In genomic region chr10:61341557-61341956, GRCm38 (mm10) we compare ENCODE assay signal across 8 mouse cellular contexts. TPM values are rescaled to one million over a fixed set of nuclear protein-coding genes. Genes with fewer than 3 reads are reported as not detected.
DNase-seq lines count a peak whose midpoint lies in the region; ATAC-seq and TF ChIP-seq lines count a peak whose summit lies in the region.

No protein-coding gene starts in this region.

- ATAC-seq in hindbrain, embryonic 11.5 days (ENCODE audit: low FRiP score), result 0 out of 2 replicates have a peak, but pooled peaks have one; percentile 25
- ATAC-seq in midbrain, embryonic 12.5 days (ENCODE audit: low FRiP score, low read depth), result 0 out of 2 replicates have a peak, but pooled peaks have one; percentile 13
- ATAC-seq in monocyte, adult 5-6 weeks (replicated peaks; ENCODE audit: insufficient number of reproducible peaks, low FRiP score, low TSS enrichment, poor library complexity, severe bottlenecking), result no peak

- no peak overlapping the region for H3K9ac ChIP-seq in ES-E14 (ENCODE audit: insufficient read depth, low read depth, low read length, poor library complexity, severe bottlenecking)
- no peak overlapping the region for H3K9ac ChIP-seq in hindbrain, embryonic 11.5 days (ENCODE audit: low read depth, low read length)
- H3K9ac ChIP-seq in midbrain, embryonic 12.5 days (replicated peaks), result no peak overlapping the region

- H3K27ac ChIP-seq in ES-E14 (ENCODE audit: insufficient read depth, low read depth, low read length, poor library complexity, severe bottlenecking), result no peak overlapping the region
- no peak overlapping the region for H3K27ac ChIP-seq in forebrain, embryonic 10.5 days
- no peak overlapping the region for H3K27ac ChIP-seq in hindbrain, embryonic 11.5 days (ENCODE audit: low read depth, low read length)
- no peak overlapping the region for H3K27ac ChIP-seq in midbrain, embryonic 12.5 days (replicated peaks)
- H3K27ac ChIP-seq in small intestine, adult 2 months (ENCODE audit: insufficient read depth, low read depth, low read length), result no peak overlapping the region

- H3K9me3 ChIP-seq in ES-E14 (ENCODE audit: control insufficient read depth, insufficient read depth, low read depth, low read length), result no peaks in the 10 kb centered on the region
- H3K9me3 ChIP-seq in forebrain, embryonic 10.5 days, result no peaks in the 10 kb centered on the region
- H3K9me3 ChIP-seq in hindbrain, embryonic 11.5 days (ENCODE audit: control insufficient read depth, low read length), result no peaks in the 10 kb centered on the region
- no peaks in the 10 kb centered on the region for H3K9me3 ChIP-seq in midbrain, embryonic 12.5 days

- peak; percentile 84 for TF ChIP-seq CTCF in small intestine, adult 2 months (IDR thresholded peaks at IDR 0.05; ENCODE audit: extremely low read depth, insufficient read length, insufficient replicate concordance, low read depth, low read length)

- peak; percentile 35 for DNase-seq in ES-E14 (ENCODE audit: low read depth, low spot score)
- DNase-seq in adrenal gland, postnatal 4 days (ENCODE audit: low spot score in 2 of 2), result peak; percentile 35 to 66
- peak; percentile 53 for DNase-seq in forebrain, embryonic 10.5 days (ENCODE audit: extremely low spot score, low spot score)
- peak; percentile 77 for DNase-seq in hindbrain, embryonic 11.5 days (ENCODE audit: low spot score)
- peak; percentile 76 to 82 for DNase-seq in left cerebral cortex, adult 18-20 months (ENCODE audit: low spot score in 2 of 2)

- no peaks in the 10 kb centered on the region for H3K27me3 ChIP-seq in forebrain, embryonic 10.5 days (ENCODE audit: poor library complexity, severe bottlenecking)
- H3K27me3 ChIP-seq in hindbrain, embryonic 11.5 days (ENCODE audit: control insufficient read depth, insufficient read depth, low read length), result no peaks in the 10 kb centered on the region
- no peaks in the 10 kb centered on the region for H3K27me3 ChIP-seq in midbrain, embryonic 12.5 days
- no peaks in the 10 kb centered on the region for H3K27me3 ChIP-seq in small intestine, adult 2 months (ENCODE audit: control insufficient read depth, insufficient read depth, low read length)

- in situ Hi-C loops in ES-E14 (cut with MboI; ENCODE audit: low sequenced_read_pairs in 2 of 2, unreplicated experiment in 2 of 2), result no loop called here

- no peak overlapping the region for H3K4me3 ChIP-seq in ES-E14 (ENCODE audit: insufficient read depth in 1 of 2, low read depth in 1 of 2, low read length in 2 of 2, poor library complexity in 1 of 2, severe bottlenecking in 1 of 2)
- H3K4me3 ChIP-seq in forebrain, embryonic 10.5 days, result no peak overlapping the region
- H3K4me3 ChIP-seq in hindbrain, embryonic 11.5 days (ENCODE audit: low read depth, low read length), result no peak overlapping the region
- H3K4me3 ChIP-seq in midbrain, embryonic 12.5 days, result no peak overlapping the region
- H3K4me3 ChIP-seq in small intestine, adult 2 months (ENCODE audit: low read depth, low read length), result no peak overlapping the region

- 73% methylated on average over 6 of the region's 6 CpGs for WGBS in forebrain, embryonic 10.5 days
- WGBS in hindbrain, embryonic 11.5 days, result 71% methylated on average over 6 of the region's 6 CpGs
- 68% methylated on average over 6 of the region's 6 CpGs for WGBS in midbrain, embryonic 12.5 days
- 60% methylated on average over 6 of the region's 6 CpGs for WGBS in small intestine, adult 2 months

- TF ChIP-seq POLR2A in small intestine, adult 2 months (IDR thresholded peaks at IDR 0.05; ENCODE audit: low read depth, low read length), result no peak

- peaks cover 62% of the 10 kb centered on the region for H3K36me3 ChIP-seq in ES-E14 (ENCODE audit: control insufficient read depth, insufficient read depth, low read length, poor library complexity, severe bottlenecking)
- peaks cover 39% of the 10 kb centered on the region for H3K36me3 ChIP-seq in forebrain, embryonic 10.5 days (replicated peaks)
- no peaks in the 10 kb centered on the region for H3K36me3 ChIP-seq in hindbrain, embryonic 11.5 days (ENCODE audit: control insufficient read depth, insufficient read depth, low read length)
- H3K36me3 ChIP-seq in midbrain, embryonic 12.5 days, result no peaks in the 10 kb centered on the region
- H3K36me3 ChIP-seq in small intestine, adult 2 months (ENCODE audit: control insufficient read depth, insufficient read depth, low read length), result no peaks in the 10 kb centered on the region

- H3K4me1 ChIP-seq in ES-E14 (ENCODE audit: control insufficient read depth in 2 of 2, insufficient read depth in 2 of 2, low read length in 2 of 2, poor library complexity in 1 of 2), result peaks cover 2 to 27% of the 10 kb centered on the region in 2 experiments
- H3K4me1 ChIP-seq in forebrain, embryonic 10.5 days, result peaks cover 28% of the 10 kb centered on the region
- no peaks in the 10 kb centered on the region for H3K4me1 ChIP-seq in hindbrain, embryonic 11.5 days (replicated peaks; ENCODE audit: control insufficient read depth, insufficient read depth, low read length)
- H3K4me1 ChIP-seq in midbrain, embryonic 12.5 days, result peaks cover 7% of the 10 kb centered on the region; the same call in 1 of the 2 replicates
- no peaks in the 10 kb centered on the region for H3K4me1 ChIP-seq in small intestine, adult 2 months (ENCODE audit: control insufficient read depth, insufficient read depth, insufficient read length, low read length)

- no peak overlapping the region for H3K4me2 ChIP-seq in hindbrain, embryonic 11.5 days (replicated peaks; ENCODE audit: low read depth, low read length)
- no peak overlapping the region for H3K4me2 ChIP-seq in midbrain, embryonic 12.5 days (replicated peaks)

TF ChIP-seq in ES-E14, 5 proteins besides CTCF, POLR2A, EP300 and RAD21:
- no peak for TF ChIP-seq ZNF384 (IDR thresholded peaks at IDR 0.05; ENCODE audit: low read depth, low read length)
- no peak for TF ChIP-seq MAFK (IDR thresholded peaks at IDR 0.05; ENCODE audit: insufficient read depth, low read depth, low read length)
- TF ChIP-seq HCFC1 (IDR thresholded peaks at IDR 0.05; ENCODE audit: borderline replicate concordance, insufficient read depth, low read length), result no peak
- TF ChIP-seq ZC3H11A (IDR thresholded peaks at IDR 0.05; ENCODE audit: borderline replicate concordance, low read depth, low read length), result peak; percentile 1; the same call in 1 of the 2 replicates
- no peak for TF ChIP-seq CHD2 (IDR thresholded peaks at IDR 0.05; ENCODE audit: low read depth, low read length)

RNA-seq across cellular contexts. Expression of gene Pald1, which starts 41.8 kb away (rescaled TPM):
- total RNA-seq in ES-E14 (2012; rRNA removed), result 102 and 216 TPM in 2 replicates
- 10 to 100 TPM; 34.5 to 35.9 TPM for total RNA-seq in adrenal gland, postnatal 4 days (2021)
- 36.0 and 36.2 TPM in 2 replicates for polyA plus RNA-seq in forebrain, embryonic 10.5 days (2016; fragmentation: Nextera tagmentation; extraction: Ambion mirVana)
- 13.6 and 15.9 TPM in 2 replicates for polyA plus RNA-seq in hindbrain, embryonic 11.5 days (2014; fragmentation: Nextera tagmentation; extraction: Ambion mirVana)
- 1 to 10 TPM; 6.8 to 8.5 TPM for total RNA-seq in left cerebral cortex, adult 18-20 months (2021)
- polyA plus RNA-seq in midbrain, embryonic 12.5 days (2016; fragmentation: Nextera tagmentation; extraction: Ambion mirVana), result 24.7 and 25.3 TPM in 2 replicates
- 3.0 and 3.2 TPM in 2 replicates for polyA plus RNA-seq in small intestine, adult 2 months (2012; rRNA removed)
- total RNA-seq in monocyte, adult 5-6 weeks (2017), result 1.8 to 8.2 TPM (median 7.5 TPM) in 3 replicates

RNA-seq across cellular contexts. Expression of gene Prf1, which starts 43.9 kb away (rescaled TPM):
- total RNA-seq in ES-E14 (2012; rRNA removed), result not detected in 2 replicates
- total RNA-seq in adrenal gland, postnatal 4 days (2021), result under 1 TPM in 1 of 2 experiments, not detected in 1; 0.28 TPM
- not detected in 2 replicates for polyA plus RNA-seq in forebrain, embryonic 10.5 days (2016; fragmentation: Nextera tagmentation; extraction: Ambion mirVana)
- polyA plus RNA-seq in hindbrain, embryonic 11.5 days (2014; fragmentation: Nextera tagmentation; extraction: Ambion mirVana), result 0.17 TPM in 1 of 2 replicates, not detected in the other
- not detected for total RNA-seq in left cerebral cortex, adult 18-20 months (2021)
- polyA plus RNA-seq in midbrain, embryonic 12.5 days (2016; fragmentation: Nextera tagmentation; extraction: Ambion mirVana), result not detected in 2 replicates
- polyA plus RNA-seq in small intestine, adult 2 months (2012; rRNA removed), result 0.65 and 1.3 TPM in 2 replicates
- 250 to 831 TPM (median 313 TPM) in 3 replicates for total RNA-seq in monocyte, adult 5-6 weeks (2017)

Comparison
In these comparisons a context has a peak if more than half of its experiments do, and no peak if none do; other contexts are left out.
1. RNA of gene Prf1, which starts 43.9 kb away (total RNA-seq): 250 to 831 TPM in monocyte, adult 5-6 weeks; 0.28 TPM in adrenal gland, postnatal 4 days, not detected in ES-E14 and not detected in left cerebral cortex, adult 18-20 months; every median in the first group is over 100 times any median in the second.
2. Peak in every context shown above with its lines, with median percentiles within 50 percentile points of each other: DNase-seq.